Mouse (Mus musculus) stomach, embryonic 15.5 days (tissue): ENCODE data around the gene Rragc. TPM values are rescaled to one million over a fixed set of nuclear protein-coding genes. Genes with fewer than 3 reads are reported as not detected.

Experiments used
- ATAC-seq: fragments of 200-750 bp; cut with Nextera tagmentation; 2 replicates; pipeline ENCODE4 v1.8.0; 2017; ENCODE audit warnings: low read depth, moderate number of reproducible peaks, moderate TSS enrichment; ENCODE audit not compliant: insufficient read depth, low FRiP score
- H3K27ac ChIP-seq: fragments of 300-500 bp; sonication (generic); 2 replicates; pipeline ENCODE4 v1.5.1; 2015; ENCODE audit warnings: mild to moderate bottlenecking, inconsistent platforms
- H3K27me3 ChIP-seq: fragments of 300-500 bp; sonication (generic); replicated peaks from 2 replicates; pipeline ENCODE4 v1.6.1; 2015; ENCODE audit warnings: inconsistent platforms
- H3K36me3 ChIP-seq: fragments of 300-500 bp; sonication (generic); 2 replicates; pipeline ENCODE4 v1.6.1; 2015; ENCODE audit warnings: inconsistent platforms
- H3K4me1 ChIP-seq: fragments of 300-500 bp; sonication (generic); 2 replicates; pipeline ENCODE4 v1.6.1; 2015; ENCODE audit warnings: inconsistent platforms
- H3K4me2 ChIP-seq: fragments of 300-500 bp; sonication (generic); 2 replicates; pipeline ENCODE4 v1.6.1; 2015; ENCODE audit warnings: mild to moderate bottlenecking, inconsistent platforms
- H3K4me3 ChIP-seq: fragments of 300-500 bp; sonication (generic); replicated peaks from 2 replicates; pipeline ENCODE4 v1.5.1; 2015; ENCODE audit warnings: inconsistent platforms
- H3K9ac ChIP-seq: fragments of 300-500 bp; sonication (generic); 2 replicates; pipeline ENCODE4 v1.6.1; 2015; ENCODE audit warnings: inconsistent platforms
- H3K9me3 ChIP-seq: fragments of 300-500 bp; sonication (generic); 2 replicates; pipeline ENCODE4 v1.6.1; 2016; ENCODE audit warnings: inconsistent platforms
- WGBS: fragments of 180-500 bp; shearing (Covaris S2); methylation state at CpG from one replicate; pipeline ENCODE4 v1.1.7; 2015; 5-methylcytosine and 5-hydroxymethylcytosine counted together
- polyA plus RNA-seq: library from polyadenylated mRNA; unstranded; fragments of >200 nt; fragmentation: Nextera tagmentation; extraction: Ambion mirVana; gene quantifications from 2 replicates; pipeline ENCODE4 v1.2.1, GENCODE M21; 2015

Gene Rragc
- polyA plus RNA-seq, 1 experiment from 2014 or later, result 50.7 TPM

DNA sequence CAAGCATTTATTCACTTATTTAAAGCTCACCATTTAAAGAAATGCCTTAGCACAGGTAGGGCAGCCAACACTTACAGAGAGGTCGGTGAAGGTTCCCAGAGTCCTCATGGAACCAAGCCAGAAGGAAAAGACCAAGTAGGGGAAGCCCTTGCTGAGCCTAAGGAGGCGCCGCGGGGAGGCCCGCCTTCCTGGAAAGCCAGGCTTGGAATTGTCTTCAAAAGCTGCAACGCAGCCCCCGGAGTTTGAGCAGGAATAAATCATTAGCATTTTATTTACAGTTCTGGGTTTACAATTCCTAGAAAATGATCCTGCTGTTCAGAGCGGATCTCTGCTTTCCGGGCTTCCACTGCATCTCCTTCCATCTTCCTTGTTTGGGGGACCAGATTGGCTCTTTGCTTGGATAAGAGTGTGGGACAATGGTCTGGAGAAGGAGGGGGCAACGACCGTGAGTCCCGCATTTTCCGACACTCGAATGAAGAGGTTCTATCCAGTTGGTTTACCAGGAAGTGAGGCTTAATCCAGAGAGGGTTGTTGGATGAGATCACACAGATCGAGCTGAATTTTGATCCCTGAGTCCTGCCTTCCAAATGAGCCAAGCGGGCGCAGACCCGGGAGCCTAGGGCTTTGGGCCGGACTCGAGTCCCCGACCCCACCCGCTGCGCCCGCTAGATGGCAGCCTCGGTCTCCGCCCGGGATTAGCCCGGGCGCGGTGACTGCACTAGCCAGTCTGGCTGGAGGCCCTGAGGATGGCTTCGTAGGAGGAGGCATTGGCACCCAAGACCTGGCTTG, 39.7 kb downstream of the Rragc start:
- peak; percentile 65 for ATAC-seq
- 3% methylated on average over 31 of the region's 31 CpGs for WGBS
- no peak overlapping the region for H3K9ac ChIP-seq
- H3K4me3 ChIP-seq, result peak overlapping the region; percentile 17; the same call in 1 of the 2 replicates
- H3K27ac ChIP-seq, result no peak overlapping the region
- H3K36me3 ChIP-seq, result no peaks in the 10 kb centered on the region
- H3K4me2 ChIP-seq, result peak overlapping the region; percentile 43
- H3K27me3 ChIP-seq, result 0 out of 2 replicates have a peak, but pooled peaks cover 7% of the 10 kb centered on the region
- H3K4me1 ChIP-seq, result peaks cover 14% of the 10 kb centered on the region
- H3K9me3 ChIP-seq, result no peaks in the 10 kb centered on the region

GRCm38 (mm10) chr4:123957492-123957808, 40.2 kb downstream of the Rragc start:
- H3K36me3 ChIP-seq, result no peaks in the 10 kb centered on the region
- no peaks in the 10 kb centered on the region for H3K9me3 ChIP-seq
- H3K4me2 ChIP-seq, result peak overlapping the region; percentile 43
- H3K9ac ChIP-seq, result no peak overlapping the region
- ATAC-seq, result peak; percentile 16; the same call in 1 of the 2 replicates
- H3K27me3 ChIP-seq, result 0 out of 2 replicates have a peak, but pooled peaks cover 7% of the 10 kb centered on the region
- peaks cover 14% of the 10 kb centered on the region for H3K4me1 ChIP-seq
- H3K27ac ChIP-seq, result no peak overlapping the region
- WGBS, result 64% methylated on average over 4 of the region's 4 CpGs
- peak overlapping the region; percentile 17; the same call in 1 of the 2 replicates for H3K4me3 ChIP-seq

DNA sequence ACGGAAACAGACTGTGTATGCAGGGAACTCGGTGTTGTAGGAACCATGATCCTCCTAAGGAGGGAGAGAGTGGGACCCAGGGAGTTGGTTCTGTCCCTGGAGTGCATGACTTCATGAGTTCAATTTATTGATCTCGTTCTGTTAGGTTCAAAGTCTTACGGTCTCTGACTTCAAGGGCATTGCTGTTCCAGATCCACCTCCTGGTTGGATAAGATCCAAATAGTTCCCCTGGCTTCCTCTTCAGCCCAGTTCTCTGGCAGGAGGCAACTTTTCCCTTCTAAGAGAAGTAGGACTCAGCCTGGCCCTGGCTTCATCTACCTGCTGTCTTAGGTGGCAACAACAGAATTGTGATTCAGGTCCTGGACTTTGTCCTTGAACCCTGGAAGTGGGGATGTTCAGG, 40.6 kb downstream of the Rragc start:
- H3K9me3 ChIP-seq, result no peaks in the 10 kb centered on the region
- 59% methylated on average over 4 of the region's 4 CpGs for WGBS
- ATAC-seq, result no peak
- H3K27me3 ChIP-seq, result 0 out of 2 replicates have a peak, but pooled peaks cover 7% of the 10 kb centered on the region
- H3K4me2 ChIP-seq, result no peak overlapping the region
- H3K9ac ChIP-seq, result no peak overlapping the region
- peaks cover 14% of the 10 kb centered on the region for H3K4me1 ChIP-seq
- H3K4me3 ChIP-seq, result no peak overlapping the region
- no peak overlapping the region for H3K27ac ChIP-seq
- no peaks in the 10 kb centered on the region for H3K36me3 ChIP-seq

- H3K9me3 ChIP-seq, result no peaks in the 10 kb centered on the region
Observed at GRCm38 (mm10) chr4:123960955-123961354, 43.7 kb downstream of the Rragc start.

DNA sequence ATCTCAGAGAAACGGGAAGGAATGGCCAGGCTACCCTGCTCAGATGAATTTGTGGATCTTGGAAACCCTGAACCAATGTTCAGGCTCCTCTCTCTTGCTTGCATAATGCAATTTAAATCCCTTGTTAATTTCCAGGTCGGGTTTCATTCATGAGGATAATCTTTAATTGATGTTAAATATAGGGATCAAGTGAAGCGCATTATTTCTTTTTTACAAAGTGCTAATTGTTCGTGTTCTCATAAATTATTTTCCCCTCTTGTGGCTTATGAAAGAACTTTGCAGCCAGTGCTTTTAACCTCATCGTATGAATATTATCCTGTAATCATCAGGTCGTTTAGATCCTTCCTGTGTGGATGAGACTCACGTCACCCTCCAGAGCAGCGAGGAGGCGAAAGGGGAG, 45.5 kb downstream of the Rragc start:
- Histone ChIP-seq H3K27me3 (no peaks in the 10 kb centered on the region), H3K9ac (no peak overlapping the region), H3K36me3 (no peaks in the 10 kb centered on the region), H3K4me2 (no peak overlapping the region), H3K9me3 (no peaks in the 10 kb centered on the region), H3K27ac (no peak overlapping the region), H3K4me1 (0 out of 2 replicates have a peak, but pooled peaks cover 3% of the 10 kb centered on the region), H3K4me3 (no peak overlapping the region)
- no peak for ATAC-seq
- 64% methylated on average over 9 of the region's 9 CpGs for WGBS

More at GRCm38 (mm10) chr4:123960955-123961354, 43.7 kb downstream of the Rragc start:
- H3K9ac ChIP-seq, result no peak overlapping the region
- H3K4me3 ChIP-seq, result no peak overlapping the region
- no peak overlapping the region for H3K27ac ChIP-seq
- no peaks in the 10 kb centered on the region for H3K36me3 ChIP-seq
- 0 out of 2 replicates have a peak, but pooled peaks cover 7% of the 10 kb centered on the region for H3K27me3 ChIP-seq
- ATAC-seq, result no peak
- H3K4me2 ChIP-seq, result no peak overlapping the region
- WGBS, result 31% methylated on average over 4 of the region's 4 CpGs
- peaks cover 14% of the 10 kb centered on the region for H3K4me1 ChIP-seq

DNA sequence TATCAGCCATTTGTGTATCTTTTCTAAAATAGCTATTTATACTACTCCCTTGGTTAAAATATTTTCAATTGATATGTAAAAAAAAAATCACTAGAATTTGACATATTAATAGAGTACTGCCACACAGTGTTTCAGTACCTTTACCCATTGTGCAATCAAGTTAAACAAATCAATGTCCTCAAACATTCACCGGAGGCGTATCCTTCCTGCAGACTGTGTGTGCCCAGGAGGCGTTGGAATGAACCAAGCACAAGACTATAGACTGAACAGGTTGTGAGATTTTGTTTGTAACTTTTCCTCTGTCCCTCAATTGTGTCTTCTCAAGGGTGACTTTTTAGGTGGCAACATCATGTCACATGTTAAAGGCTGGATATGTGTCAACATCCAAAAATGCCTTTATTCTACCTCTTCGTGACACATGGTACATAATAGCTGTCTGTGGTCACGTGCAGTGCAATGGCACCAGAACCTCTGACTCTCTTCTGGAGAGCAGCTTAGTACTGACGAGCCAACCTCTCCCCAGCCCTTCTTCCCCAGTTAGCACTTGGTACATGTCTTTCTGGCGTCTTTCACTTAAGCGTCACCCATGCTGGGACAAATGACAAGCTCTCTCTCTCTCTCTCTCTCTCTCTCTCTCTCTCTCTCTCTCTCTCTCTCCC, 51.5 kb downstream of the Rragc start:
- H3K4me2 ChIP-seq, result no peak overlapping the region
- H3K9ac ChIP-seq, result no peak overlapping the region
- no peak for ATAC-seq
- WGBS, result 67% methylated on average over 8 of the region's 8 CpGs
- H3K36me3 ChIP-seq, result no peaks in the 10 kb centered on the region
- 0 out of 2 replicates have a peak, but pooled peaks cover 3% of the 10 kb centered on the region for H3K27me3 ChIP-seq
- no peak overlapping the region for H3K4me3 ChIP-seq
- no peaks in the 10 kb centered on the region for H3K4me1 ChIP-seq
- no peak overlapping the region for H3K27ac ChIP-seq
- no peaks in the 10 kb centered on the region for H3K9me3 ChIP-seq

DNA sequence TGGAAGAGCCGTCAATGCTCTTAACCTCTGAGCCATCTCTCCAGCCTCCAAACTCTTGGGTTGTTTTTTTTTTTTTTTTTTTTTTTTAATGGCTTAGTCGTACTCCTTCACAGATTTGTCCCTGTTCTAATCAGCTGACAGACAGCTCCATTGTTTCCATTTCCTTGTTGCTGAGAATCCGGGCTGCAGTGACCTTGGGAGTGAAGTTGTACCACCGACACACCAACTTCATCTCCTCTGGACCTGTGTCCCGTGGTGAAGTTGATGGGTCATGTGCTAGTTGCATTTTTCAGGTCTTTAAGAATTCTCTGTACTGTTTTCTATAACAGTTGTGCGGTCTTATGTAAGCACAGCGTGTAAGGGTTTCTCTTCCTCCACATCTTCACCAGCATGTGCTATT, 52.2 kb downstream of the Rragc start:
- Histone ChIP-seq H3K27ac (no peak overlapping the region), H3K9ac (no peak overlapping the region), H3K27me3 (0 out of 2 replicates have a peak, but pooled peaks cover 3% of the 10 kb centered on the region), H3K4me3 (no peak overlapping the region), H3K4me1 (no peaks in the 10 kb centered on the region), H3K9me3 (no peaks in the 10 kb centered on the region), H3K36me3 (no peaks in the 10 kb centered on the region), H3K4me2 (no peak overlapping the region)
- no peak for ATAC-seq
- 66% methylated on average over 7 of the region's 7 CpGs for WGBS

DNA sequence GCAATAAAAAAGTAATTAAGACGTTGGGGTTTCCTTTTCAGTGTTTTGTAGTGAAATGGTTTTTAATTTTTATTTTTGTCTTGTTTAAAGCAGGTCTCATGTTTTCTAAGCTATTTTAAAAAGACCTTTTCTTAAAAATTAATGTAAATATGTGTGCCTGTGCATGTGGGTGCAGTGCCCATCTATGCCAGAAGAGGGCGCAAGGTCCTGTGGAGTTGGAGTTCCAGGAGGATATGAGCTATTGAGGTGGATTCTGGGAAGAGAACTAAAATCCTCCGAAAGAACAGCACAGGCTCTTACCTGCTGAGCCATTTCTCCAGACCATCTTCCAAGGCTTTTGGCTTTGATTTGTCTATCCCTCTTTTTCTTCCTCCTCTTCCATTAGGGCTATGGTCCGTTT, 53.8 kb downstream of the Rragc start:
- 0 out of 2 replicates have a peak, but pooled peaks cover 3% of the 10 kb centered on the region for H3K27me3 ChIP-seq
- H3K4me1 ChIP-seq, result no peaks in the 10 kb centered on the region
- H3K9ac ChIP-seq, result no peak overlapping the region
- no peaks in the 10 kb centered on the region for H3K9me3 ChIP-seq
- ATAC-seq, result no peak
- no peak overlapping the region for H3K27ac ChIP-seq
- no peak overlapping the region for H3K4me2 ChIP-seq
- H3K36me3 ChIP-seq, result no peaks in the 10 kb centered on the region
- 74% methylated on average over 4 of the region's 4 CpGs for WGBS
- no peak overlapping the region for H3K4me3 ChIP-seq

DNA sequence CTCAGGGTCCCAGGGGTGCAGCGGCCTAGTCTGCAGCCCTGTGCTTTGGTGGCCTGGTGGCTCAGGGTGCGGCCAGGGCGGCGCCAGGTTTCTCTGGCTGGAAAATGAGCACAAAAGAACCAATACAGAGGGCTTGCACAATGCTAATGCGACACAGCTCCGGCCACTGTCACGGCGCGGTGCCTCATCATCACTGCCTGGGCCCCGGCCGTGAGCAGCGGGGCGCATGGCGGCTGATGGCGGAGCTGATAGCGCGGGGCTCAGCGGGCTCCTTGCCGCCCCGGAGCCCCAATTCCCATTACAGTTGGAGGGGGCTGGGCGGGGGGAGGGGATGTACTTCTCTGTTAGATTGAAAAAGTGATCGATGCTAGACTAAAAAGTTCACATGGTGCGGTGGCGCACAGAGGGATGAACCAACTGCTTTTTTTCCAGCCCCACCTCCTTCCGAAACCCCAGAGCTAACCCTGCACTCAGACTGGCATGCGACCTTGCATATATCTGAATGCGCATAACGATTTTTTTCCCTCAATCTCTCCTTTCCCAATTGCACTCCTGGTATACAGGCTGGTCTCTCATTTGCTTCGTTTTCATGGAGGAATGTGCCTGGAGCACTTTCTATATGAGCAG, 55.3 kb downstream of the Rragc start:
- Histone ChIP-seq H3K9me3 (no peaks in the 10 kb centered on the region), H3K9ac (no peak overlapping the region), H3K27ac (no peak overlapping the region), H3K36me3 (no peaks in the 10 kb centered on the region), H3K4me2 (peak overlapping the region; percentile 47), H3K27me3 (0 out of 2 replicates have a peak, but pooled peaks cover 3% of the 10 kb centered on the region), H3K4me3 (peak overlapping the region; percentile 21; the same call in 1 of the 2 replicates), H3K4me1 (no peaks in the 10 kb centered on the region)
- 14% methylated on average over 29 of the region's 29 CpGs for WGBS
- no peak; the same call in 1 of the 2 replicates for ATAC-seq

- no peaks in the 10 kb centered on the region for H3K27me3 ChIP-seq
- 69% methylated on average over 5 of the region's 5 CpGs for WGBS
- H3K9ac ChIP-seq, result no peak overlapping the region
- no peak overlapping the region for H3K27ac ChIP-seq
- no peaks in the 10 kb centered on the region for H3K9me3 ChIP-seq
- no peak overlapping the region for H3K4me2 ChIP-seq
- no peaks in the 10 kb centered on the region for H3K36me3 ChIP-seq
- no peaks in the 10 kb centered on the region for H3K4me1 ChIP-seq
- ATAC-seq, result no peak
- H3K4me3 ChIP-seq, result no peak overlapping the region
Observed at GRCm38 (mm10) chr4:123982105-123982504, 64.9 kb downstream of the Rragc start.
